Mouse (Mus musculus): ENCODE data around the gene Ptges3l.
"Not testable (repeated sequence)": the region's sequence is repeated elsewhere in the genome, so short reads cannot be mapped to it uniquely, and the experiment has no call there.

Gene Ptges3l

DNA sequence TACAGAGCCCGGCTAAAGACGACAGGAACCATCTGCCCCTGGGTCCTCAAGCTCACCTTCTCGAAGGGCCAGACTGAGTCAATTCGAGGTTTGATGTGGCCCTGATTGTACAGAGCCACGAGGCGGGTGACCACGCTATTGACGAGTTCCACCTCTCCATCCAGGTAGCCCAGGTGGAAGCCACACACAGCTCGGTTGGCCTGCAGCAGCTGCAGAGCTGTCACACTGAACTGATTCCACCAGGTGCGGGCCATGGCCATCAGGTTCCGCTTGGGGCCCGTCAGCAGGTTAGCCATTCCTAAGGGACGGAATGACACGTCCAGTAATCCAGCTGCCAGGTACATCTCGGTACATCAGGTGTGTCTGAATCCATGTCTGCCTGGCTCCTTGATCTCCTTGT lies 35.2 kb upstream of the Ptges3l start:
- in situ Hi-C loops (cut with MboI; ENCODE audit: low pct_unique_long_range_greater_than_20kb in 1 of 2, low sequenced_read_pairs in 2 of 2, unreplicated experiment in 1 of 2): no loop called here

DNA sequence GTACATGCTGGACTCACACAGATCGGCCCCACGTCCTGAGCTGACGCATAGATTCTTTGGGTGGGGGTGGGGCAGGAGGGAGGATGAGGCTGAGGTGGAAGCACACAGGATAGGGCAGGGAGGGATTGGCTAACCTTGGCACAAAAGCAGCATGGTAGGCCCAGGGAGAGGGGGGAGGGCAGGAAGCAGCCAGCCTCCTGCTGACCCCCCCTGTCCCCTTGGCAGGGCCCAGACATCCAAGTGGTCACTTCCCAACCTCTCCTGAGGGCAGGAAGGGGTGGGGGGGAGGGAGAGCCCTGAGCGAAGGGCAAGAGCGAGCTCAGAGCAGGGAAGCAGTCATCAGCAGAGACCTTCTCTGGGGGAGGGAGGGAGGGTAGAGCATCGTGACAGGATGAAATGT lies 34.6 kb upstream of the Ptges3l start:
- in situ Hi-C loops (cut with MboI; ENCODE audit: low pct_unique_long_range_greater_than_20kb in 1 of 2, low sequenced_read_pairs in 2 of 2, unreplicated experiment in 1 of 2): no loop called here

DNA sequence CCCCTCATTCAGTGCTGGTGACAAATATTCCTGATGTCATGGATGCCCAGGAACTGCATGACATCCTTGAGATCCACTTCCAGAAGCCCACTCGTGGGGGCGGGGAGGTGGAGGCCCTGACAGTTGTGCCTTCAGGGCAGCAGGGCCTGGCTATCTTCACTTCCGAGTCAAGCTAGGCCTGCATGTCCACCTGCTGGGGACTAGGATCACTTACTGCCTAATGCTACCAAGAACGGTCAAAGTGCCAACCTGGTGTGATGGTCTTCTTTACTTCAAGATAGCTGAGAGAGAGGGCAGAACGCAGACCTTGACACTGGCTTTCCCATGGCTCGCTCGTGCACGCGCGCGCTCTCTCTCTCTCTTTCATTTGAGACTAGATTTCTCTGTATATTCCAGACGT lies 33.1 kb upstream of the Ptges3l start:
- in situ Hi-C loops (cut with MboI; ENCODE audit: low pct_unique_long_range_greater_than_20kb in 1 of 2, low sequenced_read_pairs in 2 of 2, unreplicated experiment in 1 of 2): no loop called here

DNA sequence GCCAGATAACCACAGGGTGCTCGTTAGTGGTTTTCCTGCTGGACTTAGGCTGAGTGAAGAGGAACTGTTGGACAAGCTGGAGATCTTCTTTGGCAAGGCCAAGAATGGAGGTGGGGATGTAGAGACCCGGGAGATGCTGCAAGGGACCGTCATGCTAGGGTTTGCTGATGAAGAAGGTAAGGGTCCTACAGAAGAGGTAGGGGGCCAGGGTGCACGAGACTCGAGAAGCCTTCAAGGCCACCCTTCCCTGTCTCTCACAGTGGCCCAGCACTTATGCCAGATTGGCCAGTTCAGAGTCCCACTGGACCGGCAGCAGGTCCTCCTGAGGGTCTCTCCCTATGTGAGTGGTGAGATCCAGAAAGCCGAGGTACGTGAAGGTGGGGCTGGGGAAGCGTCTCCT lies 32.5 kb upstream of the Ptges3l start:
- in situ Hi-C loops (cut with MboI; ENCODE audit: low pct_unique_long_range_greater_than_20kb in 1 of 2, low sequenced_read_pairs in 2 of 2, unreplicated experiment in 1 of 2): no loop called here

DNA sequence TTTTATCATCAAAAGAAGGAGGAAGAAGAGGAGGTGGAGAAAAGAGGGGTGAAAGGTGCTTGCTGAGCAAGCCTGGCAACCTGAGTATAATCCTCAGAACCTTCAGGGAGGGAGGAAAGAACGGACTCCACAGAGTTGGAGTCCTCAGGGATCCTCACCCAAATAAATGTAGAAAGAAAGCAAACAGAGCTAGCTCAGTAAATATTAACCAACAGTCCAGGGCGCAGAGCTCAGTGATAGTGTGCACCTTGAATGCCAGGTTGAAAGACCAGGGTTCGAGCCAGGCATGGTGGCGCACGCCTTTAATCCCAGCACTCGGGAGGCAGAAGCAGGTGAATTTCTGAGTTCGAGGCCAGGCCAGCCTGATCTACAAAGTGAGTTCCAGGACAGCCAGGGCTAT lies 30.5 kb upstream of the Ptges3l start:
- in situ Hi-C loops (cut with MboI; ENCODE audit: low pct_unique_long_range_greater_than_20kb in 1 of 2, low sequenced_read_pairs in 2 of 2, unreplicated experiment in 1 of 2): no loop called here

DNA sequence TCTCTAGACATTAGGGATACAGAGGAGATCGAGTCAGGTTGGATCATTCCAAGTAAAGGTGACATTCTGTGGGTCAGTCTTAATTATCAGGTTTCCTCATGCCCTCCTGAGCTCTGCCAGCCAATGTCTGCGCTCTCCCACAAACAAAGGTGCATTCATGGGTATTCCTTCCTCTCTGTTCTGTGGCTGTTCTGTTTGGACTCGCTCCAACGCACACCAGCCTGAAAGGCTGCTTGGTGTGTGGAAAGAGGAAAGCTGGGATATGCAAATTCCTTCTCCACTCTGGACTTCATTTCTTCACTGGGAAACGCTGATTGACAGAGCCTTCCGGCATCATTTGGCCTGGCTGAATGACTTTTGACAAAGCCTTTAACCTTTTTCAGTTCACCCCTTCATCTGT lies 29.6 kb upstream of the Ptges3l start:
- in situ Hi-C loops (cut with MboI; ENCODE audit: low pct_unique_long_range_greater_than_20kb in 1 of 2, low sequenced_read_pairs in 2 of 2, unreplicated experiment in 1 of 2): no loop called here

DNA sequence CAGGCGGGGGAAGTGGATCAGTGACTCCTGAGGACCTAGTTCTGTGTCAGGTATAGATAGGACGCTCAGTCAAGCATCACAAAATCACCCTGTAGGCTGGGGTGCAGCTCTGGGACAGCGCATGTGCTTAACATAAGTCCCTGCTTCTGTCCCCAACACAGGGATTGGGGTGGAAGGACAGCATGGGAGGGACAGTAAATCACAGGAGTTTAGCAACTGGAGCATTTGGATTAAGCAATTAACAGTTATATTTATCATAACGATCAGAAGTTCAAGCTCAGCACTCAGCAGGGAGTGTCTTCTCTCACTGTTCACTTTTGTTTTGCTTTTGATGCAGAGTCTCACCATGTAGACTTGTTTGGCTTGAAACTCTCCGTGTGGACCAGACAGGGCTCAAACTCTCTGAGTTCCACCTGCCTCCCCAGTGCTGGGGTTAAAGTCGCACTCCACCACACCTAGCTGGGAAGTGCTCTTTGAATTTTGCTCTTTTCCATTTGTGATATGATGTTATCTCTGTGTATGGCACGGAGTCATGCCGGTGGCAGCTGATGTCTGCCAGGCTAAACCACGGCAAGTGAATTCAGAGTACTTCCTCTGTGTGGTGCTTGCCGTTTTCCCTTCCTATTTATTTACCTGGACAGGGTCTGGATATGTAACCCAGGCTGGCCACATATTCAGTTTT lies 27.1 kb upstream of the Ptges3l start:
- in situ Hi-C loops (cut with MboI; ENCODE audit: low pct_unique_long_range_greater_than_20kb in 1 of 2, low sequenced_read_pairs in 2 of 2, unreplicated experiment in 1 of 2): no loop called here

DNA sequence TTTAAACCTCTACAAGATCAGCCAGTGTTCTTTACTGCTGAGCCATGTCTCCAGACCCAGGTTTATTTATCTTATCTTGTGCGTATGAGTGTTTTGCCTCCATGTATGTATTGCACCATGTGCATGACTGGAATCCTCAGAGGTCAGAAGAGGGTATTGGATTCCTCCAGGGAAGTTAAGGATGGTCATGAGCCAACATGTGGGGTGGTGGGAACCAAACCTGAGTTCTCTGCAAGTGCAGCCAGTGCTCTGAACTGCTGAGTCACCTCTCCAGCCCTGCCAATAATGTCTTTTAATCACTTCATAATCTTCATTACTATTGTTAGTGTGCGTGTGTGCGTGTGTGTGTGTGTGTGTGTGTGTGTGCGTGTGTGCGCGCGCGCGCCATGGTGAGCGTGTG lies 26.4 kb upstream of the Ptges3l start:
- in situ Hi-C loops (cut with MboI; ENCODE audit: low pct_unique_long_range_greater_than_20kb in 1 of 2, low sequenced_read_pairs in 2 of 2, unreplicated experiment in 1 of 2): no loop called here

DNA sequence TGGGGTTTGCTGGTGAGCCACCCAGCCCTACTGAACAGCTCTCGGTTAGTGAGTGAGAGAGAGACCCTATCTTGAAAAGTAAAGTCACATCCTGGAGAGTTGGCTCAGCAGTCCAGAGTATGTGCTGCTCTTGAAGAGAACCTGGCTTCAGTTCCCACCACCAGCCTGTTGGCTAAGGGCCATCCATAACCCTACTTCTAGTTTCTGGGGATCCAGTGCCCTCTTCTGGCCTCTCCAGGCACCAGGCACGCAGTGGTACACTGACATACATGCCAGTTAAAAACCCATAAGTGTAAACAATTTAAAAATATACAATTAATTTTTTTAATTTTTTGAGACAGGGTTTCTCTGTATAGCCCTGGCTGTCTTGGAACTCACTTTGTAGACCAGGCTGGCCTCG lies 25.3 kb upstream of the Ptges3l start:
- in situ Hi-C loops (cut with MboI; ENCODE audit: low pct_unique_long_range_greater_than_20kb in 1 of 2, low sequenced_read_pairs in 2 of 2, unreplicated experiment in 1 of 2): no loop called here

DNA sequence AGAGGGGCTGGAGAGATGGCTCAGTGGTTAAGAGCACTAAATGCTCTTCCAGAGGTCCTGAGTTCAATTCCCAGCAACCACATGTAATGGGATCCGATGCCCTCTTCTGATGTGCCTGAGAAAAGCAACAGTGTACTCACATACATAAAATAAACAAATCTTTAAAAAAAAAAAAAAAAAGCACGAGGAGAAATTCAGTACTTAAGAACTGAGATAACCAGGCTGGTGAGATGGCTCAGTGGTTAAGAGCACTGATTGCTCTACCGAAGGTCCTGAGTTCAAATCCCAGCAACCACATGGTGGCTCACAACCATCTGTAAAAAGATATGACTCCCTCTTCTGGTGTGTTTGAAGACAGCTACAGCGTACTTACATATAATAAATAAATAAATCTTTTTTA lies 24.5 kb upstream of the Ptges3l start:
- in situ Hi-C loops (cut with MboI; ENCODE audit: low pct_unique_long_range_greater_than_20kb in 1 of 2, low sequenced_read_pairs in 2 of 2, unreplicated experiment in 1 of 2): not testable (repeated sequence)

DNA sequence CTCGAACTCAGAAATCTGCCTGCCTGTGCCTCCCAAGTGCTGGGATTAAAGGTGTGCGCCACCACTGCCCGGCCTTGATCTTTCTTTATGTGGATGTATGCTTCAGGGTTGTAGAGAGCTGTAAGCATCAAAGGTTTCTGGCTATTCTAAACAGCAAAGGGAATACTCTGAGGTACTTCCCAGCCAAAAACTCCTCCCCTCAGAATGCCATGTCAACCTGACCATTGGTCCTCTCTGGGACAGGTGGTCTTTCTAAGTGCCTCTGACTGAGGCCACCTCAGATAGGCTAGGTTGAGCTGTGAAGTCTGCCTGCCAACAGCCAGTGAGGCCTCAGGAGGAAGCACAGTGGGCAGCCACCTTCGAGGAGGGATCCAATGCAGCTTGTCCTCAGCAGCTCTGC lies 23.8 kb upstream of the Ptges3l start:
- in situ Hi-C loops (cut with MboI; ENCODE audit: low pct_unique_long_range_greater_than_20kb in 1 of 2, low sequenced_read_pairs in 2 of 2, unreplicated experiment in 1 of 2): no loop called here

DNA sequence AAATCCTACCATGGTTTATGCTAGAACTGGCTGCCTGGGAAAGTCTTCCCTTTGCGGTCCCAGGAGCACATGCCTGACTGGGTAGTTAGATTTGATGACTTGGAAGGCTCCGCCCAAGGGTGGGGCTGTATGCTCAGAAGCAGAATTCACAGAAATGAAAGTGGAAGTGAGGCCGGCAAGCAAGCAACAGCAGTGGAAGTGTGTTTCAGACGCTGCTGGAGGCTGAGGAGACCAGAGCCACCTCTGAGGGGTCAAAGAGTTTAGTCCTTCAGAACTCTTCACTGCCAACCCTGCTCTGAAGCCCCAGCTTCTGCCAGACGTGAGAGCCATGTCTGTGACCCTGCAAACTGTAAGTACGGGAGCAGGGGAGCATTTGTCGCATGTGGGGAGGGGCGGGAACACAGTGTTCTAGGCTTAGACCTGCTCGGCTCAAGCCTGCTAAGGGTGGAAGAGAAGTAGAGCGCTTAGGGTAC lies 23.2 kb upstream of the Ptges3l start, which contains the start of gene Ifi35:
Gene Ifi35 (plus strand): TSS at position 134 of the 473 bp plus-strand sequence.
- in situ Hi-C loops (cut with MboI; ENCODE audit: low pct_unique_long_range_greater_than_20kb in 1 of 2, low sequenced_read_pairs in 2 of 2, unreplicated experiment in 1 of 2): no loop called here

DNA sequence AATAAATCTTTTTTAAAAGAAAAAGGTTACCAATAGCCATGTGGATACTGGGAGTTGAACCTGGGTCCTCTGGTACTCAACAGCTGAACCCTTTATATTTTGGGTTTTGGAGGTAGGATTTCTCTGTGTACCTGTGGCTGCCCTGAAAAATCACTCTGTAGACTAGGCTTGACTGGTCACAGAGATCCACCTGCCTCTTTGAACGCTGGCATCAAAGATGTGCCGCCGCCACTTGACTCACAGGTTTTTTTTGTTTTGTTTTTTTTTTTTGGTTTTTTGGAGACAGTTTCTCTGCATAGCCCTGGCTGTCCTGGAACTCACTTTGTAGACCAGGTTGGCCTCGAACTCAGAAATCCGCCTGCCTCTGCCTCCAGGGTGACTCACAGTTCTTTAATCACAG lies 22.7 kb upstream of the Ptges3l start:
- in situ Hi-C loops (cut with MboI; ENCODE audit: low pct_unique_long_range_greater_than_20kb in 1 of 2, low sequenced_read_pairs in 2 of 2, unreplicated experiment in 1 of 2): no loop called here

DNA sequence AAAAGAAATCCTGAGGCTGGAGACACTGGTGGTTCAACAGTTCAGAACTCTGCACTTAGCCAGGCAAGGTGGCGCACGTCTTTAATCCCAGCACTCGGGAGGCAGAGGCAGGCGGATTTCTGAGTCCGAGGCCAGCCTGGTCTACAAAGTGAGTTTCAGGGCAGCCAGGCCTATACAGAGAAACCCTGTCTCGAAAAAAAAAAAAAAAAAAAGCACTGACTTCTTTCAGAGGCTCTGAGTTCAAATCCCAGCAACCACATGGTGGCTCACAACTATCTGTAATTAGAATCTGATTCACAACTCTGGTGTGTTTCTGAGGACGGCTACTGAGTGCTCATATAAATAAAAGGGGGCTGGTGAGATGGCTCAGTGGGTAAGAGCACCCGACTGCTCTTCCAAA lies 21.7 kb upstream of the Ptges3l start:
- in situ Hi-C loops (cut with MboI; ENCODE audit: low pct_unique_long_range_greater_than_20kb in 1 of 2, low sequenced_read_pairs in 2 of 2, unreplicated experiment in 1 of 2): not testable (repeated sequence)

DNA sequence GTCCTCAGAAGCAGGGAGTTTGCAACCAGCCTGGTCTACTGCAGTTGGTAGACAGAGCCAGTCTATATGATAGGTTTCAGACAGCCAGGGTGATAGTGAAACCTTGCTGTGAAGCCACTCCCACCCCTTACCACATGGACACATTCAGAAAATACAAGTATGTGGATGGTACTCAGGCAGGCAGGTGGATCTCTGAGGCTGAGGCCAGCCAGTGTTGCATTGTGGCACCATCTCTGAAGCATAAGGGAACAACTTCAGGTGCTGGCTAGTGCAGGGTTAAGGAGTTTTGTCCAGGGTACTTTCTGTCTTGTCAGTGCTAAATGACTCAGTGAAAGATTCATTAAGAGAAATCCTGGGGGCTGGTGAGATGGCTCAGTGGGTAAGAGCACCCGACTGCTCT lies 21.2 kb upstream of the Ptges3l start:
- in situ Hi-C loops (cut with MboI; ENCODE audit: low pct_unique_long_range_greater_than_20kb in 1 of 2, low sequenced_read_pairs in 2 of 2, unreplicated experiment in 1 of 2): no loop called here

DNA sequence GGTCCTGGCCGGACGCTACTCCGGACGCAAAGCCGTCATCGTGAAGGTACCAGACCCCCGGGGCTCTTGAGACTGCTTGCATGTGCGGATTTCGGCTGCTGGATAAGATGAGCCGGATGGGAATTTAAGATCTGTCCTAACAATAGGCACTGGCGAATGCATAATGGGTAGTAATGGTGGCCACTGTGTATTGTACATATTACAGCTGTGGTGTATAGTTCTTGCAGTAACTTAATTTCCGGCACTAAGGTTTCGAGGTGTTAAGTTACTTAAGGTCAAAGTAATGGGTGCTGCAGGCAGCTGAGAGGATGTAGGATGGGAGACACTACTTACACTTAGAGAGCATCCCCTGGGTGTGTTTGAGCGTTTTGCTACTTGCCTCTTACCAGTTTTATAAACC lies 17.6 kb upstream of the Ptges3l start:
- in situ Hi-C loops (cut with MboI; ENCODE audit: low pct_unique_long_range_greater_than_20kb in 1 of 2, low sequenced_read_pairs in 2 of 2, unreplicated experiment in 1 of 2): no loop called here

DNA sequence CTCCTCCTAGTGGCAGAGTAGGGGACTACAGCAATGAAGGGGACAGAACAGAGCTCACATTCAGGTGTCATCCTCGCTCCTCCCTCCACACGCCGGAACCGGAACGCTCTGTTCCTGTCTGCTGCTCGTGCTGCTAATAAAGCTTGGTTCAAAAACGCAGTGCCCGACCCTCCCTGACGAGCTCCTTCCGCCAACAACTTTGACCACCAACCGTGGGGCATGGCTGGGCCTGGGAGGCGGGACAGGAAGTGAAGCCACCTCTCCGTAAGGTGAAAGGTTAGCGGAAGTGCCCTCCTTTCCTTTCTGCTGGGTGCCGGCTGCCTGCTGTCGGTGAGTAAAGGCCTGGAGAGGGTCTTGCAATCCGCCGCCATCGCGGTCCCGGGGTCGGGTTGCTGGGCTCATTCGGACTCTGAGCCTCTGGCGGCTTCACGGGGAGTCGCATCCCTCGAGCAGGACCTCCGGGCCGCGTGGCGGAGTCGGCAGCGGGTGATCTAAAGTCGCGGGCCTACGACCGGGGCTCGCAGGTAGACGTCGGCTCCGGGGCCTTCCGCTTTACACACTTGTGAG lies 17.1 kb upstream of the Ptges3l start, which contains the start of gene Rpl27:
Gene Rpl27 (plus strand): TSS at position 172 of the 567 bp plus-strand sequence.
- in situ Hi-C loops (cut with MboI; ENCODE audit: low pct_unique_long_range_greater_than_20kb in 1 of 2, low sequenced_read_pairs in 2 of 2, unreplicated experiment in 1 of 2): no loop called here

DNA sequence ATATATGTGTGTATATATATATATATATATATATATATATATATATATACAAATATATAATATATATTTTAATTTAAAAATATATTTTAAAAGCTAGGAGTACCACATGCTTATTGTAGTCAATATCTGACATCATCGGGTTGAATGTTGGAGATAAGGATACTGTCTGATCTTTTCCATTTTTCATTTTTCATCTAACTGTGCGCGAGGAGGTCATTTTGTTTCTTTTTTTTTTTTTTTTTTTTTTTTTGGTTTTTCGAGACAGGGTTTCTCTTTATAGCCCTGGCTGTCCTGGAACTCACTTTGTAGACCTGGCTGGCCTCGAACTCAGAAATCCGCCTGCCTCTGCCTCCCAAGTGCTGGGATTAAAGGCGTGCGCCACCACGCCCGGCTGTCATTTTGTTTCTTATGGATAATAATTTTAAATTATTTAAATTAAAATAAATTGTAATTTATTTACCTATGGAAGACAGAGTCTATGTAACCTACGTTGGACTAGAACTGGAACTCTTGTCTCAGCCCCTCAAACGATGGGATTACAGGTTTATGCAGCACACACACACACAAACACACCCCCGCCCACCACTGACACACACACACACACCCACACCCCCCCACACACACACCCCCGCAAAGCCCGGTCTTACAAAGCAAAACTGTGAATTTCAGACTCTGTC lies 16.5 kb upstream of the Ptges3l start:
- in situ Hi-C loops (cut with MboI; ENCODE audit: low pct_unique_long_range_greater_than_20kb in 1 of 2, low sequenced_read_pairs in 2 of 2, unreplicated experiment in 1 of 2): not testable (repeated sequence)

DNA sequence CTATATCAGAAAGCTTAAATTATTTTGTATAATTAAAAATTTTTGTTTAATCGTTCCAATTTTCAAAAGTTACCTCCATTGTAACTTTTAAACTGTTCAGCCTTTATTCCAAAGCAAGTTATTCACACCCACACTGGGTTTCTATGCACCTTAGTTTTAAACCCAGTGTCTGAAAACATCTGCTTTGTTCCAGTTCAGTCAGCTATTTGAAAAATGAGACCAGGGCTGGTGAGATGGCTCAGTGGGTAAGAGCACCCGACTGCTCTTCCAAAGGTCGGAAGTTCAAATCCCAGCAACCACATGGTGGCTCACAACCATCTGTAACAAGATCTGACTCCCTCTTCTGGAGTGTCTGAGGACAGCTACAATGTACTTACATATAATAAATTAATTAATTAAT lies 12.9 kb upstream of the Ptges3l start:
- in situ Hi-C loops (cut with MboI; ENCODE audit: low pct_unique_long_range_greater_than_20kb in 1 of 2, low sequenced_read_pairs in 2 of 2, unreplicated experiment in 1 of 2): not testable (repeated sequence)

DNA sequence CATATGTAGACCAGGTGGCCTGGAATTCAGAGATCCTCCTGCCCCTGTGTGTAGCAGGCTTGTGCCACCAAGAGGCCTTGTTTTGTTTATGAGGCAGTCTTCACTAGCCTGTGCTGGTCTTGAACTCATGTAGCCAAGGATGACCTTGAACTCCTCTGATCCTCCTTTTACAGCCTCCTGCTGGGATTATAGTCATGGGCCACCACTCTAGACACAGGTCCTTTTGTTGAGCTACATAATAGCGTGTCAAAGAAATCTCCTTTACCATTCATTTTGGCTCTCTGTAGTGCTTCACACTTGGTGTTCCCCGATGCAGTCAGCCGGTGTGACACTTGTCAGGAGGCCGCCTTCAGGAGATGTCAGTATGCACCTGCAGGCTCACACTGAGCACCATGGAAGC lies 11.8 kb upstream of the Ptges3l start:
- in situ Hi-C loops (cut with MboI; ENCODE audit: low pct_unique_long_range_greater_than_20kb in 1 of 2, low sequenced_read_pairs in 2 of 2, unreplicated experiment in 1 of 2): no loop called here

Measured in mouse embryonic stem cell (cell line).